Comparison of ENCODE assay signal across 12 mouse cellular contexts in genomic region chr13:81131860-81132259, GRCm38 (mm10).
DNase-seq lines count a peak whose midpoint lies in the region; ATAC-seq and TF ChIP-seq lines count a peak whose summit lies in the region.
"Had no signal": no experiment of that assay in that cellular context is flagged by ENCODE, and none has a peak within 500 bp of the region (broad histone marks: within the 10 kb centered on the region; RNA-seq: fewer than 3 reads in every experiment).

No protein-coding gene starts in this region.

- H3K4me2 ChIP-seq in liver, embryonic 15.5 days = no peak overlapping the region
- no peak overlapping the region for H3K4me2 ChIP-seq in liver, embryonic 11.5 days
- no peak overlapping the region for H3K4me2 ChIP-seq in intestine, embryonic 15.5 days (replicated peaks)
- H3K4me2 ChIP-seq: limb, embryonic 13.5 days had no signal

- no peak for TF ChIP-seq POLR2A in MEL (IDR thresholded peaks at IDR 0.05; ENCODE audit: control insufficient read depth in 1 of 2, insufficient read depth in 1 of 2, low read depth in 1 of 2, low read length in 2 of 2, poor library complexity in 1 of 2)

- no peaks in the 10 kb centered on the region for H3K36me3 ChIP-seq in liver, embryonic 15.5 days (replicated peaks)
- H3K36me3 ChIP-seq in liver, embryonic 11.5 days (ENCODE audit: control insufficient read depth, insufficient read depth, low read length) = no peaks in the 10 kb centered on the region
- H3K36me3 ChIP-seq in MEL (ENCODE audit: control insufficient read depth in 1 of 2, insufficient read depth in 2 of 2, low read length in 2 of 2) = peaks cover 0 to 12% of the 10 kb centered on the region in 2 experiments; a peak in 2 of 4 replicates
- H3K36me3 ChIP-seq in intestine, embryonic 15.5 days = no peaks in the 10 kb centered on the region
- H3K36me3 ChIP-seq: limb, embryonic 13.5 days had no signal

- no peaks in the 10 kb centered on the region for H3K27me3 ChIP-seq in liver, embryonic 15.5 days
- H3K27me3 ChIP-seq in liver, embryonic 11.5 days (replicated peaks; ENCODE audit: control insufficient read depth, insufficient read depth, low read length) = no peaks in the 10 kb centered on the region
- H3K27me3 ChIP-seq in MEL (ENCODE audit: control insufficient read depth in 1 of 2, insufficient read depth in 2 of 2, low read length in 2 of 2) = no peaks in the 10 kb centered on the region
- H3K27me3 ChIP-seq in intestine, embryonic 15.5 days (replicated peaks) = no peaks in the 10 kb centered on the region
- H3K27me3 ChIP-seq: limb, embryonic 13.5 days had no signal

- TF ChIP-seq EP300 in MEL (IDR thresholded peaks at IDR 0.05; ENCODE audit: low read depth in 1 of 2, low read length in 2 of 2) = no peak

- no peak overlapping the region for H3K9ac ChIP-seq in liver, embryonic 15.5 days
- H3K9ac ChIP-seq in liver, embryonic 11.5 days (ENCODE audit: low read depth, low read length) = no peak overlapping the region
- no peak overlapping the region; the same call in 1 of the 2 replicates for H3K9ac ChIP-seq in MEL (ENCODE audit: control insufficient read depth, low read depth, low read length, poor library complexity, severe bottlenecking)
- no peak overlapping the region for H3K9ac ChIP-seq in intestine, embryonic 15.5 days
- H3K9ac ChIP-seq: limb, embryonic 13.5 days had no signal

- no peaks in the 10 kb centered on the region for H3K9me3 ChIP-seq in liver, embryonic 15.5 days (replicated peaks)
- H3K9me3 ChIP-seq in liver, embryonic 11.5 days (ENCODE audit: control insufficient read depth, low read length) = no peaks in the 10 kb centered on the region
- H3K9me3 ChIP-seq in MEL (replicated peaks; ENCODE audit: insufficient read depth, low read length) = no peaks in the 10 kb centered on the region
- no peaks in the 10 kb centered on the region for H3K9me3 ChIP-seq in intestine, embryonic 15.5 days
- H3K9me3 ChIP-seq: limb, embryonic 13.5 days had no signal

- no peak overlapping the region for H3K4me3 ChIP-seq in liver, embryonic 15.5 days (replicated peaks)
- no peak overlapping the region for H3K4me3 ChIP-seq in liver, embryonic 11.5 days (ENCODE audit: low read depth, low read length)
- H3K4me3 ChIP-seq in MEL (ENCODE audit: control insufficient read depth in 1 of 2, insufficient read depth in 1 of 2, low read depth in 2 of 2, low read length in 2 of 2) = no peak overlapping the region
- H3K4me3 ChIP-seq in intestine, embryonic 15.5 days (replicated peaks) = no peak overlapping the region
- H3K4me3 ChIP-seq: limb, embryonic 13.5 days had no signal

- H3K4me1 ChIP-seq in liver, embryonic 15.5 days (replicated peaks) = peaks cover 4% of the 10 kb centered on the region; the same call in 1 of the 2 replicates
- H3K4me1 ChIP-seq in liver, embryonic 11.5 days (replicated peaks; ENCODE audit: control insufficient read depth, insufficient read depth, low read length) = no peaks in the 10 kb centered on the region
- H3K4me1 ChIP-seq in MEL (ENCODE audit: control insufficient read depth in 1 of 2, insufficient read depth in 2 of 2, low read length in 2 of 2) = peaks cover 2 to 16% of the 10 kb centered on the region in 2 experiments
- H3K4me1 ChIP-seq in intestine, embryonic 15.5 days (replicated peaks) = peaks cover 12% of the 10 kb centered on the region; the same call in 1 of the 2 replicates

- H3K79me2 ChIP-seq in MEL (ENCODE audit: control insufficient read depth, insufficient read depth, low read length, poor library complexity) = no peaks in the 10 kb centered on the region

- no peak for TF ChIP-seq CTCF in MEL (IDR thresholded peaks at IDR 0.05 in 2 of 3, conservative IDR thresholded peaks at IDR 0.05 in 1 of 3; ENCODE audit: control insufficient read depth in 1 of 3, insufficient read depth in 1 of 3, low read depth in 2 of 3, low read length in 3 of 3, poor library complexity in 1 of 3, severe bottlenecking in 1 of 3)

- no peak for TF ChIP-seq RAD21 in MEL (IDR thresholded peaks at IDR 0.05; ENCODE audit: low read depth, low read length)

- peak overlapping the region; percentile 19; the same call in 1 of the 2 replicates for H3K27ac ChIP-seq in liver, embryonic 15.5 days (replicated peaks)
- no peak overlapping the region for H3K27ac ChIP-seq in liver, embryonic 11.5 days (ENCODE audit: low read depth, low read length)
- no peak overlapping the region for H3K27ac ChIP-seq in MEL (ENCODE audit: control insufficient read depth, low read depth, low read length)
- H3K27ac ChIP-seq in intestine, embryonic 15.5 days = no peak overlapping the region
- H3K27ac ChIP-seq: limb, embryonic 13.5 days had no signal

- ATAC-seq in liver, embryonic 15.5 days (ENCODE audit: insufficient read depth) = peak; percentile 17; the same call in 1 of the 2 replicates
- no peak for ATAC-seq in liver, embryonic 11.5 days (replicated peaks; ENCODE audit: low FRiP score)
- ATAC-seq in intestine, embryonic 15.5 days = peak; percentile 72

- WGBS in liver, embryonic 15.5 days (ENCODE audit: insufficient replicate concordance) = 38% methylated on average over 6 of the region's 6 CpGs
- WGBS in liver, embryonic 11.5 days = 45% methylated on average over 6 of the region's 6 CpGs
- WGBS in intestine, embryonic 15.5 days = 47% methylated on average over 6 of the region's 6 CpGs

- DNase-seq in liver, embryonic 11.5 days (ENCODE audit: low spot score) = no peak
- peak; percentile 20 for DNase-seq in MEL (ENCODE audit: low read depth, low spot score)
- peak; percentile 45 to 48 for DNase-seq in heart, adult 9 months (ENCODE audit: low spot score in 2 of 2)
- no peak for DNase-seq in right cerebral cortex, postnatal 10 days (ENCODE audit: low spot score in 2 of 2)
- DNase-seq in kidney, adult 8-10 months = no peak
- DNase-seq in thymus, postnatal 14 days = no peak
- DNase-seq: cerebellum, postnatal 25 days; gastrocnemius, postnatal 25 days; kidney, adult 11 months had no signal

TF ChIP-seq in MEL, 35 proteins besides CTCF, POLR2A, EP300 and RAD21:
- no peak for TF ChIP-seq HCFC1 (IDR thresholded peaks at IDR 0.05; ENCODE audit: low read depth, low read length)
- no peak for TF ChIP-seq ZNF384 (IDR thresholded peaks at IDR 0.05; ENCODE audit: low read depth, low read length)
- TF ChIP-seq NELFE (IDR thresholded peaks at IDR 0.05; ENCODE audit: low read depth, low read length) = no peak
- TF ChIP-seq E2F4 (IDR thresholded peaks at IDR 0.05; ENCODE audit: borderline replicate concordance, low read depth, low read length) = no peak
- TF ChIP-seq MAZ (IDR thresholded peaks at IDR 0.05; ENCODE audit: low read depth, low read length) = no peak
- no peak for TF ChIP-seq MAFK (IDR thresholded peaks at IDR 0.05; ENCODE audit: borderline replicate concordance, low read depth, low read length)
- no peak for TF ChIP-seq NRF1 (IDR thresholded peaks at IDR 0.05; ENCODE audit: insufficient read depth, low read depth, low read length, poor library complexity, severe bottlenecking)
- TF ChIP-seq SIN3A (IDR thresholded peaks at IDR 0.05; ENCODE audit: low read length) = no peak
- no peak for TF ChIP-seq ELF1 (IDR thresholded peaks at IDR 0.05; ENCODE audit: low read depth, low read length)
- TF ChIP-seq MYC (IDR thresholded peaks at IDR 0.05; ENCODE audit: low read depth, low read length) = no peak
- no peak for TF ChIP-seq GABPA (IDR thresholded peaks at IDR 0.05; ENCODE audit: low read depth, low read length)
- TF ChIP-seq BHLHE40 (IDR thresholded peaks at IDR 0.05; ENCODE audit: borderline replicate concordance, low read depth, low read length) = no peak
- TF ChIP-seq USF1 (IDR thresholded peaks at IDR 0.05; ENCODE audit: low read depth, low read length) = no peak
TF ChIP-seq in MEL: peak in this region for 0.

Comparison
In these comparisons a context has a peak if more than half of its experiments do, and no peak if none do; other contexts are left out.
1. DNase-seq: peak in MEL (single experiment) and heart, adult 9 months (2 of 2); none in liver, embryonic 11.5 days (single experiment), right cerebral cortex, postnatal 10 days (0 of 2), kidney, adult 8-10 months (0 of 2) and thymus, postnatal 14 days (single experiment).